Mouse (Mus musculus) heart, embryonic 16.5 days (tissue): ENCODE data around the gene a. TPM values are rescaled to one million over a fixed set of nuclear protein-coding genes. Genes with fewer than 3 reads are reported as not detected.

Experiments used
- ATAC-seq: fragments of 200-750 bp; cut with Nextera tagmentation; replicated peaks from 2 replicates; pipeline ENCODE4 v1.8.0; 2017; ENCODE audit warnings: moderate number of reproducible peaks; ENCODE audit not compliant: insufficient read depth, low FRiP score; ENCODE audit errors: extremely low read depth
- H3K27ac ChIP-seq: fragments of 300-500 bp; sonication (generic); 2 replicates; pipeline ENCODE4 v1.5.1; 2014; ENCODE audit warnings: mild to moderate bottlenecking, low read length, control low read depth, moderate library complexity
- H3K27me3 ChIP-seq: fragments of 300-500 bp; sonication (generic); 2 replicates; pipeline ENCODE4 v1.6.1; 2014; ENCODE audit warnings: low read length, mixed read lengths; ENCODE audit not compliant: control insufficient read depth, insufficient read depth
- H3K36me3 ChIP-seq: fragments of 300-500 bp; sonication (generic); 2 replicates; pipeline ENCODE4 v1.6.1; 2014; ENCODE audit not compliant: control insufficient read depth, insufficient read depth
- H3K4me1 ChIP-seq: fragments of 300-500 bp; sonication (generic); 2 replicates; pipeline ENCODE4 v1.6.1; 2014; ENCODE audit warnings: low read length, mixed read lengths; ENCODE audit not compliant: control insufficient read depth, insufficient read depth
- H3K4me2 ChIP-seq: fragments of 300-500 bp; sonication (generic); 2 replicates; pipeline ENCODE4 v1.6.1; 2014; ENCODE audit warnings: low read depth, mild to moderate bottlenecking, control low read depth, low read length
- H3K4me3 ChIP-seq: fragments of 300-500 bp; sonication (generic); 2 replicates; pipeline ENCODE4 v1.5.1; 2014; ENCODE audit warnings: mild to moderate bottlenecking, control low read depth, low read length
- H3K9ac ChIP-seq: fragments of 300-500 bp; sonication (generic); 2 replicates; pipeline ENCODE4 v1.6.1; 2014; ENCODE audit warnings: low read length, control low read depth
- H3K9me3 ChIP-seq: fragments of 300-500 bp; sonication (generic); replicated peaks from 2 replicates; pipeline ENCODE4 v1.6.1; 2016; ENCODE audit warnings: low read length; ENCODE audit not compliant: control insufficient read depth
- WGBS: fragments of 180-500 bp; shearing (Covaris S2); extraction: QIAGEN DNeasy Blood & Tissue Kit; methylation state at CpG from one replicate; pipeline ENCODE4 v1.1.7; 2014; 5-methylcytosine and 5-hydroxymethylcytosine counted together
- polyA plus RNA-seq: library from polyadenylated mRNA; unstranded; fragments of >200 nt; fragmentation: Nextera tagmentation; extraction: Ambion mirVana; gene quantifications from 2 replicates; pipeline ENCODE4 v1.2.1, GENCODE M21; 2015

a gene
- polyA plus RNA-seq, 1 experiment from 2014 or later = 0.93 TPM

- no peak for ATAC-seq
- Histone ChIP-seq H3K9ac (no peak overlapping the region), H3K4me1 (no peaks in the 10 kb centered on the region), H3K4me2 (no peak overlapping the region), H3K27ac (no peak overlapping the region), H3K36me3 (no peaks in the 10 kb centered on the region), H3K27me3 (no peaks in the 10 kb centered on the region), H3K4me3 (no peak overlapping the region), H3K9me3 (no peaks in the 10 kb centered on the region)
- 85% methylated on average over 5 of the region's 5 CpGs for WGBS
These were observed 33.5 kb upstream of the a start for GRCm38 (mm10) chr2:154757691-154758090.

DNA sequence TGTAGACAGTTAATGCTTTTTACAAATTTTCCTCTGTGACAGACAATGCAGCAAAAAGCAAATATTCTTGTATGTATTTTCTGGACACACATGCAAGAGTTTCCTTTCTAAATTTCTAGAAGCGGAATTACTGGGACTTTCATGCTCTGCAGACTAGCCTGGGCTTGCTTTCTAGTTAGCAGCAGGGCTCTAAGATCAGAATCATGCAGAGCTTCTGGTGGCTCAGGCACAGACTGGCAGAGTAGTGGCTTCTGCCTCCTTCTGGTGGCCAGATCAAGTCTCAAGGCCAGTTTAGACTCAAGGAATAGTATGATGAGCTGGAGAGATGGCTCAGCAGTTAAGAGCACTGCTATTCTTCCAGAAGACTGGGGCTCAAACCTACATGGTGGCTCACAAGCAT, 32.7 kb upstream of the a start:
- Histone ChIP-seq H3K4me2 (no peak overlapping the region), H3K4me3 (no peak overlapping the region)
- 91% methylated on average over 1 of the region's 1 CpGs for WGBS

DNA sequence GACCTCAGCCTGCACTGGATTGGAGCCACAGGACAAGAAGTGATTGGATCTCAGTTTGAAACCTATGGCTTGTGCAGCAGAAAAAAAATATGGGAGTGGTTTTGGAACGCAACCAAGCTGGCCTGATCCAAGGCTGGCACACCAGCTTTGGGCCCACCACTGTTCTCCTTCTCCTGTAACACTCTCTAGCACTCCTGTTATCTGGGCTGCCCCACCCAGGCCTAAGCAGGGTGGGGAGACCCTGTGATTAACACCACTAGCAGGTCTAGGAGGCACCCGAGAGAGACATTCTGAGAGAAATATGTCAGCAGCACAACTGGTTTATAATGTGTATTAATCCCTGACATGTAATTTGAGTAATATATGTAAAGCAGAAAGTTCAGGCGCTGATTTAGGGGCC, 28.0 kb upstream of the a start:
- no peak overlapping the region for H3K27ac ChIP-seq
- H3K9ac ChIP-seq = no peak overlapping the region
- no peak overlapping the region for H3K4me3 ChIP-seq
- H3K4me2 ChIP-seq = no peak overlapping the region
- peaks cover 12% of the 10 kb centered on the region for H3K4me1 ChIP-seq
- 60% methylated on average over 3 of the region's 3 CpGs for WGBS
- no peaks in the 10 kb centered on the region for H3K36me3 ChIP-seq
- H3K9me3 ChIP-seq = no peaks in the 10 kb centered on the region
- ATAC-seq = 0 out of 2 replicates have a peak, but pooled peaks have one; percentile 45
- H3K27me3 ChIP-seq = no peaks in the 10 kb centered on the region

More for the DNA sequence above, 32.7 kb upstream of the a start:
- no peak overlapping the region for H3K27ac ChIP-seq
- H3K36me3 ChIP-seq = no peaks in the 10 kb centered on the region
- no peak for ATAC-seq
- H3K4me1 ChIP-seq = peaks cover 5% of the 10 kb centered on the region
- no peaks in the 10 kb centered on the region for H3K27me3 ChIP-seq
- no peak overlapping the region for H3K9ac ChIP-seq
- H3K9me3 ChIP-seq = no peaks in the 10 kb centered on the region

DNA sequence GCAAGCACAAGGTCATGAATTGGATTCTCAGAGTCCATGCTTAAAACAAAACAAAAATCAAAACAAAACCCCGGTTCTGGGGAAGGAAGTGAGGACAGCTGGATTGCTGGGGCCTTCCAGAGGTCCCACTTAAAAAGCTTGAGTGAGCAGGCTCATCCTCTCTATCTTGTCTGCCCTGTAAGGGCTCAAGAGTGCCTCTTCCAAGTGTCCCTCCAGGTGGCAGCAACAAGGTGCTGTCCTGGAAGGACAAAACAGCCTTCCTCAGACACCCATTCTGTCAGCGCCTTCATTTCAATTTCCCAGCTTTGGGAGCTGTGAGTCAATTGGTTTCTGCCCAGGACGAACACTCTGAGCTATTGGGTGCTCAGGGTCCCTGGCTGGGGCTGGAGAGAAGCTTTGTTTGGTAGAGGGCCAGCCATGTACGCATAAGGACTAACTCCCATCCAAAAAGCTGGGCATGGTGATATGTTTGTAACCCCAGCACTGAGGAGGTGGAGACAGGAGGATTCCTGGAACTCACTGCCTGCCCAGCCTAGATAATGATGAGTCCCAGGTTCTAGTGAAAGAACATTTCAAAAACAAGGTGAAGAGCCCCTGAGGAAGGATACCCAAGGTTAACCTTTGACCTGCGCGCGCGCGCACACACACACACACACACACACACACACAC, 26.2 kb upstream of the a start:
- no peak for ATAC-seq
- no peak overlapping the region for H3K27ac ChIP-seq
- no peaks in the 10 kb centered on the region for H3K36me3 ChIP-seq
- H3K4me2 ChIP-seq = no peak overlapping the region
- H3K27me3 ChIP-seq = no peaks in the 10 kb centered on the region
- no peak overlapping the region for H3K9ac ChIP-seq
- no peaks in the 10 kb centered on the region for H3K9me3 ChIP-seq
- no peak overlapping the region for H3K4me3 ChIP-seq
- peaks cover 12% of the 10 kb centered on the region for H3K4me1 ChIP-seq
- WGBS = 70% methylated on average over 9 of the region's 9 CpGs

DNA sequence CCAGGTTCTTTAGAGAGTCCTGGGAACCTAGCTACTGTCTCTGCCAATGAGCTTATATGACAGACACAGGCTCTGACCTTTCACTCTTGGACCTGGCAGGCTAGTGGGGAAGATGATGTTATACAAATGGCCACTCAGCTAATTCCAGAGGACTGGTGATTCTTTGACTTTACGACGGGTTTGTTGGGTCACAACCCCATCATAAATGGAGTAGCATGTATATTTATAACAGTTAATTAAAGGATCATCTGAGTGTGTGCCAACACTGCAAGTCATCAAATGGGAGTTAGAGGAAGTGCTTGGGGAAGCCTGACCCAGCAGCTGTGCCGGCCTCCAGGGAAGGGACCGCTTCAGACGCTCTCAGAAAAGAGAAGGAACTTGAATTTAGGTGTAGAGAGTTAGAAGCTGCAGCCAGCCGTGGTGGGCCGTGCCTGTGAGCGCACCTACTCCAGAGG, 25.6 kb upstream of the a start:
- Histone ChIP-seq H3K27ac (no peak overlapping the region), H3K9ac (no peak overlapping the region), H3K4me2 (no peak overlapping the region), H3K4me3 (no peak overlapping the region), H3K36me3 (no peaks in the 10 kb centered on the region), H3K27me3 (no peaks in the 10 kb centered on the region), H3K4me1 (peaks cover 12% of the 10 kb centered on the region), H3K9me3 (no peaks in the 10 kb centered on the region)
- ATAC-seq = no peak
- WGBS = 69% methylated on average over 8 of the region's 8 CpGs

DNA sequence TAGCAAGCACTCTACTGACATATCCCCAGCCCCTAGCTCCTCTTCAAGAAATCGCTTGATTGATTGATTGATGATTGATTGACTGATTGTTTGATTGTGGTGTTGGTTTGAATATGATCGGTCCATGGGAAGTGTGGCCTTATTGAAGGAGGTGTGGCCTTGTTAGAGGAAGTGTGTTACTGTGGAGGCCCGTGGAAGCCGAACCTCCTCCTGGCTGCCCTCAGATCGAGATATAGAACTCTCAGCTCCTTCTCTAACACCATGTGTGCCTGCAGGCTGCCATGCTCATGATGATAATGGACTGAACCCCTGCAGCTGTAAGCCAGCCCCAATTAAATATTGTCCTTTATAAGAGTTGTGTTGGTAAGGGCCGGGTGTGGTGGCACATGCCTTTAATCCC, 24.2 kb upstream of the a start:
- no peak for ATAC-seq
- H3K27ac ChIP-seq = no peak overlapping the region
- no peak overlapping the region for H3K4me3 ChIP-seq
- WGBS = 83% methylated on average over 6 of the region's 6 CpGs
- no peaks in the 10 kb centered on the region for H3K9me3 ChIP-seq
- no peaks in the 10 kb centered on the region for H3K27me3 ChIP-seq
- peaks cover 12% of the 10 kb centered on the region for H3K4me1 ChIP-seq
- H3K9ac ChIP-seq = no peak overlapping the region
- H3K4me2 ChIP-seq = no peak overlapping the region
- H3K36me3 ChIP-seq = no peaks in the 10 kb centered on the region

DNA sequence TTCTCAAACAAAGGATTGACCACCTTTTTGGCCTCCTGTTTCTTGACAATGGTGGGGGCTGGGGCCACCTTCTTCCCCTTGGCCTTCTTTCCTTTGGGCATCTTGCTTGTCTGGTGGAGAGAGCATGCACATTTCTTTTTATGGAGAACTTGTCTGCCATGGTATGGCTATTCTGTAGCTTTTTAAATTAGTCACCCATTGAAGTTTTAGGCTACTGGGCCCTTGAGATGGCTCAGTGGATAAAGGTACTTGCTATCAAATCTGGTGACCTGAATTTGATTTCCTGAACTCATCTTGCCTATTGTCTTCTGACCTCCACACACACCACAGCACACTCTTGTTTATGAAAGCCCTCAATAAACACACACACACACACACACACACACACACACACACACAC, 21.3 kb upstream of the a start, which contains the start of gene Gm14214:
Gm14214 (minus strand) TSS at position 101 of the 400 bp plus-strand sequence.
- Histone ChIP-seq H3K4me1 (no peaks in the 10 kb centered on the region), H3K36me3 (no peaks in the 10 kb centered on the region), H3K9ac (no peak within 1 kb of the TSS), H3K27ac (no peak within 1 kb of the TSS), H3K27me3 (no peaks in the 10 kb centered on the region), H3K4me2 (no peak within 1 kb of the TSS), H3K4me3 (no peak within 1 kb of the TSS), H3K9me3 (no peaks in the 10 kb centered on the region; the same call in 1 of the 2 replicates)
- ATAC-seq = no peak

- Histone ChIP-seq H3K27ac (no peak overlapping the region), H3K9me3 (no peaks in the 10 kb centered on the region; the same call in 1 of the 2 replicates), H3K4me3 (no peak overlapping the region), H3K36me3 (no peaks in the 10 kb centered on the region), H3K4me1 (no peaks in the 10 kb centered on the region), H3K27me3 (no peaks in the 10 kb centered on the region), H3K4me2 (no peak overlapping the region), H3K9ac (no peak overlapping the region)
- 71% methylated on average over 8 of the region's 8 CpGs for WGBS
- ATAC-seq = no peak
These were observed 19.6 kb upstream of the a start for GRCm38 (mm10) chr2:154771604-154772003.

GRCm38 (mm10) chr2:154774032-154774431, 17.2 kb upstream of the a start:
- H3K36me3 ChIP-seq = no peaks in the 10 kb centered on the region
- no peaks in the 10 kb centered on the region for H3K27me3 ChIP-seq
- 71% methylated on average over 1 of the region's 1 CpGs for WGBS
- H3K4me3 ChIP-seq = no peak overlapping the region
- no peak for ATAC-seq
- H3K9me3 ChIP-seq = no peaks in the 10 kb centered on the region; the same call in 1 of the 2 replicates
- H3K27ac ChIP-seq = no peak overlapping the region
- H3K4me1 ChIP-seq = no peaks in the 10 kb centered on the region
- H3K4me2 ChIP-seq = no peak overlapping the region
- H3K9ac ChIP-seq = no peak overlapping the region
